Mouse (Mus musculus): ENCODE measurements at regions not wholly inside any gene's neighbourhood (a gene's known extent, or its start where the extent isn't known, plus 50 kb on each side); places are given as distances from the start of the nearest gene placed in this dataset.
"Not testable (repeated sequence)": the region's sequence is repeated elsewhere in the genome, so short reads cannot be mapped to it uniquely, and the experiment has no call there.

- DNase-seq (ENCODE audit: extremely low spot score), result no peak
Observed at GRCm38 (mm10) chr3:157371509-157371908, 162.5 kb upstream of the Zranb2 start.

GRCm38 (mm10) chr3:157373333-157373732 is 160.6 kb upstream of the Zranb2 start:
- no peak for DNase-seq (ENCODE audit: extremely low spot score)

- no peak for DNase-seq (ENCODE audit: extremely low spot score)
Observed at GRCm38 (mm10) chr3:157374178-157374577, 159.8 kb upstream of the Zranb2 start.

- no peak for DNase-seq (ENCODE audit: extremely low spot score)
Observed at GRCm38 (mm10) chr3:157377531-157377930, 156.4 kb upstream of the Zranb2 start.

- DNase-seq (ENCODE audit: extremely low spot score), result no peak
Observed at GRCm38 (mm10) chr3:157378127-157378526, 155.8 kb upstream of the Zranb2 start.

- DNase-seq (ENCODE audit: extremely low spot score), result no peak
Observed at GRCm38 (mm10) chr3:157391835-157392234, 142.1 kb upstream of the Zranb2 start.

GRCm38 (mm10) chr3:157393903-157394302 is 140.1 kb upstream of the Zranb2 start:
- no peak for DNase-seq (ENCODE audit: extremely low spot score)

GRCm38 (mm10) chr3:157399909-157400308 is 134.1 kb upstream of the Zranb2 start:
- DNase-seq (ENCODE audit: extremely low spot score), result no peak

- no peak for DNase-seq (ENCODE audit: extremely low spot score)
Observed at GRCm38 (mm10) chr3:157404054-157404453, 129.9 kb upstream of the Zranb2 start.

GRCm38 (mm10) chr3:157423447-157423846 is 110.5 kb upstream of the Zranb2 start:
- DNase-seq (ENCODE audit: extremely low spot score), result not testable (repeated sequence)

- no peak for DNase-seq (ENCODE audit: extremely low spot score)
Observed at GRCm38 (mm10) chr3:157426720-157427119, 107.2 kb upstream of the Zranb2 start.

GRCm38 (mm10) chr3:157449794-157450193 is 84.2 kb upstream of the Zranb2 start:
- DNase-seq (ENCODE audit: extremely low spot score), result peak; percentile 15

GRCm38 (mm10) chr3:157471600-157471999 is 62.4 kb upstream of the Zranb2 start:
- DNase-seq (ENCODE audit: extremely low spot score), result no peak

- DNase-seq (ENCODE audit: extremely low spot score), result no peak
Observed at GRCm38 (mm10) chr3:157472674-157473073, 61.3 kb upstream of the Zranb2 start.

GRCm38 (mm10) chr3:157477731-157478130 is 56.2 kb upstream of the Zranb2 start:
- DNase-seq (ENCODE audit: extremely low spot score), result no peak
